Mouse (Mus musculus): Measurements from ENCODE around the gene Palm2. TPM values are rescaled to one million over a fixed set of nuclear protein-coding genes. Genes with fewer than 3 reads are reported as not detected.

The Palm2 gene
- polyA plus RNA-seq, 2 experiments: 0.03 to 0.06 TPM

DNA sequence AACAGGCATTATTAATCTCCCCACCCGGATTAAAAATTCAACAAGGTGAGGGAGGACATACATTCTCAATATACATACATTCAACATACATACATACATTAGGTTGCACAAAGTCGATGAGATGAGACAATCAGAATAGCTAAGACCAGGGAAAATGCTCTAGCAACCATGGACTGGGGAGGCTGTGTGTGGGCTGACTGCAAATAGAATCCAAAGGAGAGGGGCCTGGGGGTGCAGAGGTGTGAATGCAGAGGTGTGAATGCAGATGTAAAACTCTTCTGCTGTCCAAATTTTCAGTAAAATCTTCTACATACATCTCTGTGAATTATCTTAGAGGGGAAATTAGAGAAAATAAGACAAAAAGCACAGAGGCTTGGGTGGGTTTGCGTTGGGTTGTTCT is 253.5 kb downstream of the Palm2 start:
- no peak overlapping the region for H3K4me2 ChIP-seq (ENCODE audit: low read depth)
- ATAC-seq (ENCODE audit: insufficient read depth): no peak
- H3K27ac ChIP-seq: no peak overlapping the region
- H3K4me1 ChIP-seq (replicated peaks; ENCODE audit: control insufficient read depth in 2 of 2, insufficient read depth in 2 of 2, low read length in 1 of 2): no peaks in the 10 kb centered on the region
- H3K9me3 ChIP-seq (ENCODE audit: control insufficient read depth, low read length): no peaks in the 10 kb centered on the region
- no peak for TF ChIP-seq CTCF (IDR thresholded peaks at IDR 0.05; ENCODE audit: low read depth)
- no peak for TF ChIP-seq EP300 (IDR thresholded peaks at IDR 0.05; ENCODE audit: low read depth)
- no peaks in the 10 kb centered on the region for H3K27me3 ChIP-seq (ENCODE audit: control insufficient read depth, insufficient read depth, low read length)
- no peak overlapping the region for H3K4me3 ChIP-seq (ENCODE audit: insufficient read depth in 1 of 2, low read depth in 2 of 2, low read length in 2 of 2)
- WGBS (ENCODE audit: insufficient replicate concordance): 45% methylated on average over 3 of the region's 3 CpGs
- no peaks in the 10 kb centered on the region for H3K36me3 ChIP-seq (replicated peaks; ENCODE audit: control insufficient read depth, insufficient read depth, low read depth)
- DNase-seq (ENCODE audit: low read depth in 3 of 3, low spot score in 3 of 3): no peak
- H3K9ac ChIP-seq (replicated peaks): no peak overlapping the region

DNA sequence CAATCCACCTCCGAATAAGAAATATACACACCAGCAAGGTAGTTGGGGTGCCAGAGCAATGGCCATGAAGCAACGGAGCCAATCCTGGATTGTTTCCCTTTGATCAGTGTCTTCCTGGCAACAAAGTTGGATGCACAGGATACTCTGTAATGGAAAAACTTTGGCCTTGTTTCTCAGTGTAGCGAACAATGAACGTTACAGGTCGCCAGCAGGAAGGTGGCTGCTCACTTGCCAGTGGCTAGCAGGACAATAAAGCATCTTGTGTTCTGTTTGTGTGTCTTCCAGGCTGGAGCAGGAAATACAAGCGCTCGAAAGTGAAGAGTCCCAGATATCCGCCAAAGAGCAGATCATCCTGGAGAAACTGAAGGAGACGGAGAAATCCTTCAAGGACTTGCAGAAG is 254.1 kb downstream of the Palm2 start:
- no peak overlapping the region for H3K4me2 ChIP-seq (ENCODE audit: low read depth)
- no peak for DNase-seq (ENCODE audit: low read depth in 3 of 3, low spot score in 3 of 3)
- WGBS (ENCODE audit: insufficient replicate concordance): 51% methylated on average over 9 of the region's 9 CpGs

DNA sequence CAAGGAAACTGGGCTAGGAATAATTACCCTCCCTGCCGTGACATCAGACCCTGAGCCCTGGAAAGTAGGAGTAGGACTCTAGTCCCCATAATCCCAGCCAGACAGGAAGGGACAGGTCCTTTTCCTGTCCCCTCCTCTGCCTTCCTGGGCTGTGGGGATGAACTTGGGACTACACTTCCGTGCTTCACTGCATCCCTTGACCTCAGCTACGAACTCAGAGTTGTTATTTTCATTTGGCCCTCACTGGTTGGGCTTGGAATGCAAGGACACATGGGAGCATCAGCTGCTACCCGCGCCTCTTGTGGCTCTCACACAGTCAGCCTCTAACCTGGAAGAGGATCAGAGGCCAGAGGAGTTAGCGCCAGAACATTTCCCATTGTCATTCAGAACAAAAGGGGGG is 256.0 kb downstream of the Palm2 start:
- H3K4me2 ChIP-seq (ENCODE audit: low read depth): no peak overlapping the region
- DNase-seq (ENCODE audit: low read depth in 3 of 3, low spot score in 3 of 3) (no peak), ATAC-seq (ENCODE audit: insufficient read depth) (no peak)
- H3K36me3 ChIP-seq (replicated peaks; ENCODE audit: control insufficient read depth, insufficient read depth, low read depth): no peaks in the 10 kb centered on the region
- H3K4me3 ChIP-seq (ENCODE audit: insufficient read depth in 1 of 2, low read depth in 2 of 2, low read length in 2 of 2): no peak overlapping the region
- H3K9me3 ChIP-seq (ENCODE audit: control insufficient read depth, low read length): no peaks in the 10 kb centered on the region
- TF ChIP-seq CTCF (IDR thresholded peaks at IDR 0.05; ENCODE audit: low read depth): no peak
- no peak for TF ChIP-seq EP300 (IDR thresholded peaks at IDR 0.05; ENCODE audit: low read depth)
- H3K27ac ChIP-seq: no peak overlapping the region
- no peaks in the 10 kb centered on the region for H3K27me3 ChIP-seq (ENCODE audit: control insufficient read depth, insufficient read depth, low read length)
- H3K9ac ChIP-seq (replicated peaks): no peak overlapping the region
- H3K4me1 ChIP-seq (replicated peaks; ENCODE audit: control insufficient read depth in 2 of 2, insufficient read depth in 2 of 2, low read length in 1 of 2): no peaks in the 10 kb centered on the region
- WGBS (ENCODE audit: insufficient replicate concordance): 56% methylated on average over 6 of the region's 6 CpGs

More for the DNA sequence above, 254.1 kb downstream of the Palm2 start:
- H3K9ac ChIP-seq (replicated peaks): no peak overlapping the region
- H3K36me3 ChIP-seq (replicated peaks; ENCODE audit: control insufficient read depth, insufficient read depth, low read depth): no peaks in the 10 kb centered on the region
- H3K27ac ChIP-seq: no peak overlapping the region
- no peak overlapping the region for H3K4me3 ChIP-seq (ENCODE audit: insufficient read depth in 1 of 2, low read depth in 2 of 2, low read length in 2 of 2)
- TF ChIP-seq CTCF (IDR thresholded peaks at IDR 0.05; ENCODE audit: low read depth) (no peak), EP300 (IDR thresholded peaks at IDR 0.05; ENCODE audit: low read depth) (no peak)
- H3K27me3 ChIP-seq (ENCODE audit: control insufficient read depth, insufficient read depth, low read length): no peaks in the 10 kb centered on the region
- H3K4me1 ChIP-seq (replicated peaks; ENCODE audit: control insufficient read depth in 2 of 2, insufficient read depth in 2 of 2, low read length in 1 of 2): no peaks in the 10 kb centered on the region
- ATAC-seq (ENCODE audit: insufficient read depth): no peak
- H3K9me3 ChIP-seq (ENCODE audit: control insufficient read depth, low read length): no peaks in the 10 kb centered on the region

DNA sequence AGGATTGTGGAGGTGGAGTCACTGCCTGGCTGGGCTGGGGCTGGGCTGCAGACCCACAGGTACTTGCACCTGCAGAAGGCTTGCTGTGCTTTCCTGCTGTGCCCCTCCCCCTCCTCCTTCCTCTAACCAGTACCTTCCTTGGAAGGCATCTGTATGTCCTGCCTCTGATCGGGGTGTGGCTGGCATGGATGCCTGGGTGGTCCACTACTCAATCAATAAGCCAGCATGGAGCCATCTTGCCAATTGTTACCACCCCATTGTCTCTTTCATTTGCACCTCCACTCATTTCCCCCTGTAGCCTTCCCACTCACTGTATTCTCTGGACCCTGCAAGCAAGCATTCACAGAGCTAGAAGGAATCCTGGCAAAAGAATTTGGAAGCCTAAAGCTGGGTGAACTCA is 256.8 kb downstream of the Palm2 start:
- no peak for DNase-seq (ENCODE audit: low read depth in 3 of 3, low spot score in 3 of 3)
- Histone ChIP-seq H3K9ac (replicated peaks) (no peak overlapping the region), H3K4me3 (ENCODE audit: insufficient read depth in 1 of 2, low read depth in 2 of 2, low read length in 2 of 2) (no peak overlapping the region), H3K27ac (no peak overlapping the region), H3K4me2 (ENCODE audit: low read depth) (no peak overlapping the region), H3K36me3 (replicated peaks; ENCODE audit: control insufficient read depth, insufficient read depth, low read depth) (no peaks in the 10 kb centered on the region), H3K27me3 (ENCODE audit: control insufficient read depth, insufficient read depth, low read length) (no peaks in the 10 kb centered on the region), H3K9me3 (ENCODE audit: control insufficient read depth, low read length) (no peaks in the 10 kb centered on the region), H3K4me1 (replicated peaks; ENCODE audit: control insufficient read depth in 2 of 2, insufficient read depth in 2 of 2, low read length in 1 of 2) (no peaks in the 10 kb centered on the region)
- no peak for ATAC-seq (ENCODE audit: insufficient read depth)
- no peak for TF ChIP-seq CTCF (IDR thresholded peaks at IDR 0.05; ENCODE audit: low read depth)
- no peak for TF ChIP-seq EP300 (IDR thresholded peaks at IDR 0.05; ENCODE audit: low read depth)
- 54% methylated on average over 1 of the region's 1 CpGs for WGBS (ENCODE audit: insufficient replicate concordance)

DNA sequence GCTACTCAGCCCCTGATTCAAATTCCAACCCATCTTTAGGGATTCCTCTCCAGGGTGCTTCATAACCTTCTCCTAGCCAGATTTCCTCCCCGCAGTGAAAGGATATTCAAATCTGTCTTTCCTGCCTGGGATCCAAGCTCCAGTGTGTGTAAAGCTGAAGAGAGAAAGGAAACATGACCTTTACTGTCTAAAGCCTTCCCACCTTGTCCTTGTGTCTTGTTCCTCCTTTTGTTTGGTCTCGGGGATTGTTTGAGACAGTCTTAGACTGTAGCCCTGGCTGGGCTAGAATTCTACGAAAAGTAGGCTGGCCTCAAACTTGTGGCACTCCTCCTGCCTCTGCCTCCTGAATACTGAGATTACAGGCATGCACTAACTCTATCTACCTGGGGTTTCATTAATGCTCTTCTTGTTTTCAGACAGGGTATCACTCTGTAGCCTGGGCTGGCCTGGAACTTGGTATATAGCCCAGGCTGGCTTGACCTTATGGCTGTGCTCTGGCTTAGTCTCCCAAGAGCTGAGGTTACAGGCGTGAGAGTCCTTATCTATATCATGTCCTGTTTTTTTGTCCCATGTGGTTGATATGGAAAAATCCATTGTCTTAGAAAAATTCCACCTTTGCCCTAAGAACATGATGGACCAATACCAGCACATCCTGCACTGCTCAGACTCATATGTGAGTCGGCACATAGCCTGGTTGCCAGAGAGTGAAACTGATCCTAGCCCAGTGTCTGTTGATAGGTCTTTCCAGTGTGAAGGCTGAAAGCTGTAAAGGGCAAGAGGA is 260.5 kb downstream of the Palm2 start:
- Histone ChIP-seq H3K4me2 (ENCODE audit: low read depth) (no peak overlapping the region), H3K27me3 (ENCODE audit: control insufficient read depth, insufficient read depth, low read length) (no peaks in the 10 kb centered on the region), H3K4me3 (ENCODE audit: insufficient read depth in 1 of 2, low read depth in 2 of 2, low read length in 2 of 2) (no peak overlapping the region), H3K4me1 (replicated peaks; ENCODE audit: control insufficient read depth in 2 of 2, insufficient read depth in 2 of 2, low read length in 1 of 2) (no peaks in the 10 kb centered on the region), H3K27ac (no peak overlapping the region), H3K9me3 (ENCODE audit: control insufficient read depth, low read length) (no peaks in the 10 kb centered on the region), H3K9ac (replicated peaks) (no peak overlapping the region), H3K36me3 (replicated peaks; ENCODE audit: control insufficient read depth, insufficient read depth, low read depth) (no peaks in the 10 kb centered on the region)
- TF ChIP-seq CTCF (IDR thresholded peaks at IDR 0.05; ENCODE audit: low read depth) (no peak), EP300 (IDR thresholded peaks at IDR 0.05; ENCODE audit: low read depth) (no peak)
- DNase-seq (ENCODE audit: low read depth in 3 of 3, low spot score in 3 of 3): no peak
- ATAC-seq (ENCODE audit: insufficient read depth): no peak
- 52% methylated on average over 5 of the region's 5 CpGs for WGBS (ENCODE audit: insufficient replicate concordance)

Data from liver, embryonic 14.5 days (tissue).